Comparison of ENCODE assay signal across 16 mouse cellular contexts in the genomic region with DNA sequence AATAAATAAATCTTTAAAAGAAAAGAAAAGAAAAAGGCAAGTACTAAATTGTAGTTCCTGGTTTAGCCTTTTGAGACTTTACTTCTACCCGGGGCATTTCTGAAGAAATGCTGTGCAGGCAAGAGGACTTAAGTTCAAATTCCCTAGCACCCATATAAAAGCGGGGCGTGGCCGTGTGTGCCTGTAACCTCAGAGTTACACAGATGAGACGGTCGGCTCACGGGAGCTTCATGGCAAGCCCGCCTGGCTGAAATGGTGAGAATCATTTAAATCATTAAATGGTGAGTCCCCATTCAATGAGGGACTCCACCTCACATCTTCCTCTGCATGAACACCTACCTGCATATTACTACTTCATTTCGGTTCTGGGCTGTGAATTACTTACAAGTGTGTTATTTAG. TPM values are rescaled to one million over a fixed set of nuclear protein-coding genes. Genes with fewer than 3 reads are reported as not detected.
DNase-seq lines count a peak whose midpoint lies in the region; ATAC-seq and TF ChIP-seq lines count a peak whose summit lies in the region.
"Had no signal": no experiment of that assay in that cellular context is flagged by ENCODE, and none has a peak within 500 bp of the region (broad histone marks: within the 10 kb centered on the region; RNA-seq: fewer than 3 reads in every experiment).

No protein-coding gene starts in this region.

- ATAC-seq in hindbrain, embryonic 16.5 days: 0 out of 2 replicates have a peak, but pooled peaks have one; percentile 17
- no peak for ATAC-seq in hindbrain, embryonic 11.5 days (ENCODE audit: low FRiP score)
- ATAC-seq in common myeloid progenitor, adult 5-6 weeks (replicated peaks; ENCODE audit: low read depth, poor library complexity, severe bottlenecking): peak; percentile 6; the same call in 1 of the 2 replicates
- no peak for ATAC-seq in intestine, postnatal 0 days
- no peak for ATAC-seq in midbrain, embryonic 14.5 days (ENCODE audit: low FRiP score, low TSS enrichment)
- ATAC-seq: activated CD4-positive, CD25-positive, alpha-beta regulatory T cell, adult 4 months; inflammation-experienced regulatory T-cells, adult 6 months had no signal

- H3K79me2 ChIP-seq in heart, adult 2 months (replicated peaks; ENCODE audit: control insufficient read depth, insufficient read depth, low read length): no peaks in the 10 kb centered on the region

- TF ChIP-seq POLR2A in heart, adult 2 months (IDR thresholded peaks at IDR 0.05; ENCODE audit: insufficient read depth, low read depth, low read length): no peak

- TF ChIP-seq CTCF in intestine, postnatal 0 days (IDR thresholded peaks at IDR 0.05; ENCODE audit: low read depth): no peak
- no peak for TF ChIP-seq CTCF in left cerebral cortex, adult 2 months (IDR thresholded peaks at IDR 0.05)
- TF ChIP-seq CTCF in heart, adult 2 months (IDR thresholded peaks at IDR 0.05): no peak

- H3K9ac ChIP-seq in hindbrain, embryonic 16.5 days (ENCODE audit: low read depth, low read length): no peak overlapping the region
- no peak overlapping the region for H3K9ac ChIP-seq in hindbrain, embryonic 11.5 days (ENCODE audit: low read depth, low read length)
- H3K9ac ChIP-seq in intestine, postnatal 0 days (ENCODE audit: low read depth, low read length): no peak overlapping the region
- H3K9ac ChIP-seq in midbrain, embryonic 14.5 days (replicated peaks; ENCODE audit: low read length): no peak overlapping the region
- H3K9ac ChIP-seq in heart, adult 2 months (ENCODE audit: low read depth, low read length): no peak overlapping the region
- H3K9ac ChIP-seq: heart, embryonic 15.5 days; hindbrain, embryonic 15.5 days had no signal

- no peaks in the 10 kb centered on the region for H3K4me1 ChIP-seq in hindbrain, embryonic 16.5 days (ENCODE audit: control insufficient read depth, insufficient read depth, low read depth, low read length)
- H3K4me1 ChIP-seq in hindbrain, embryonic 11.5 days (replicated peaks; ENCODE audit: control insufficient read depth, insufficient read depth, low read length): no peaks in the 10 kb centered on the region
- no peaks in the 10 kb centered on the region for H3K4me1 ChIP-seq in intestine, postnatal 0 days (replicated peaks; ENCODE audit: control insufficient read depth, insufficient read depth, low read length)
- H3K4me1 ChIP-seq in midbrain, embryonic 14.5 days (ENCODE audit: control insufficient read depth, insufficient read depth, low read length): no peaks in the 10 kb centered on the region
- H3K4me1 ChIP-seq in heart, adult 2 months (ENCODE audit: control insufficient read depth, insufficient read depth, low read length): peaks cover 6% of the 10 kb centered on the region; the same call in 1 of the 2 replicates
- H3K4me1 ChIP-seq: embryonic facial prominence, embryonic 10.5 days; forebrain, embryonic 10.5 days; heart, embryonic 15.5 days; hindbrain, embryonic 10.5 days; hindbrain, embryonic 15.5 days had no signal

- H3K9me3 ChIP-seq in hindbrain, embryonic 16.5 days (ENCODE audit: control insufficient read depth, low read length): no peaks in the 10 kb centered on the region
- no peaks in the 10 kb centered on the region for H3K9me3 ChIP-seq in hindbrain, embryonic 11.5 days (ENCODE audit: control insufficient read depth, low read length)
- no peaks in the 10 kb centered on the region for H3K9me3 ChIP-seq in intestine, postnatal 0 days (ENCODE audit: control insufficient read depth)
- no peaks in the 10 kb centered on the region for H3K9me3 ChIP-seq in midbrain, embryonic 14.5 days (ENCODE audit: control insufficient read depth, low read length)
- H3K9me3 ChIP-seq: embryonic facial prominence, embryonic 10.5 days; forebrain, embryonic 10.5 days; heart, embryonic 15.5 days; hindbrain, embryonic 10.5 days; hindbrain, embryonic 15.5 days had no signal

- no peak overlapping the region for H3K4me2 ChIP-seq in hindbrain, embryonic 16.5 days (ENCODE audit: low read length)
- no peak overlapping the region for H3K4me2 ChIP-seq in hindbrain, embryonic 11.5 days (replicated peaks; ENCODE audit: low read depth, low read length)
- H3K4me2 ChIP-seq in intestine, postnatal 0 days (replicated peaks; ENCODE audit: low read depth): peak overlapping the region; percentile 46
- H3K4me2 ChIP-seq in midbrain, embryonic 14.5 days (ENCODE audit: low read length): no peak overlapping the region
- H3K4me2 ChIP-seq: heart, embryonic 11.5 days; heart, embryonic 15.5 days; hindbrain, embryonic 15.5 days had no signal

- no peaks in the 10 kb centered on the region for H3K27me3 ChIP-seq in hindbrain, embryonic 16.5 days (replicated peaks; ENCODE audit: control insufficient read depth, insufficient read depth, low read length)
- no peaks in the 10 kb centered on the region for H3K27me3 ChIP-seq in hindbrain, embryonic 11.5 days (ENCODE audit: control insufficient read depth, insufficient read depth, low read length)
- no peaks in the 10 kb centered on the region for H3K27me3 ChIP-seq in intestine, postnatal 0 days (replicated peaks; ENCODE audit: control insufficient read depth, insufficient read depth, low read length)
- H3K27me3 ChIP-seq in midbrain, embryonic 14.5 days (ENCODE audit: control insufficient read depth, insufficient read depth, low read length): no peaks in the 10 kb centered on the region
- no peaks in the 10 kb centered on the region for H3K27me3 ChIP-seq in heart, adult 2 months (ENCODE audit: control insufficient read depth, insufficient read depth, low read length)
- H3K27me3 ChIP-seq: heart, embryonic 15.5 days; hindbrain, embryonic 15.5 days had no signal

- no peak for DNase-seq in hindbrain, embryonic 11.5 days (ENCODE audit: low spot score)
- no peak for DNase-seq in midbrain, embryonic 14.5 days
- no peak for DNase-seq in left cerebral cortex, adult 2 months (ENCODE audit: extremely low spot score in 1 of 2, low spot score in 2 of 2)
- DNase-seq in heart, adult 2 months: no peak

- 61% methylated on average over 9 of the region's 9 CpGs for WGBS in hindbrain, embryonic 16.5 days
- WGBS in hindbrain, embryonic 11.5 days: 66% methylated on average over 9 of the region's 9 CpGs
- WGBS in intestine, postnatal 0 days: 37% methylated on average over 9 of the region's 9 CpGs
- WGBS in midbrain, embryonic 14.5 days: 60% methylated on average over 9 of the region's 9 CpGs
- 56% methylated on average over 9 of the region's 9 CpGs for WGBS in heart, adult 2 months

- no peak overlapping the region for H3K4me3 ChIP-seq in hindbrain, embryonic 16.5 days (ENCODE audit: low read length)
- no peak overlapping the region for H3K4me3 ChIP-seq in hindbrain, embryonic 11.5 days (ENCODE audit: low read depth, low read length)
- H3K4me3 ChIP-seq in intestine, postnatal 0 days (ENCODE audit: low read depth, low read length): no peak overlapping the region
- no peak overlapping the region for H3K4me3 ChIP-seq in midbrain, embryonic 14.5 days (replicated peaks; ENCODE audit: low read depth, low read length)
- no peak overlapping the region for H3K4me3 ChIP-seq in left cerebral cortex, adult 2 months
- H3K4me3 ChIP-seq in heart, adult 2 months: no peak overlapping the region
- H3K4me3 ChIP-seq: embryonic facial prominence, embryonic 10.5 days; erythroblast, embryonic 14.5 days; forebrain, embryonic 10.5 days; heart, embryonic 15.5 days; hindbrain, embryonic 10.5 days; hindbrain, embryonic 15.5 days had no signal

- no peak for TF ChIP-seq EP300 in heart, adult 2 months (IDR thresholded peaks at IDR 0.05; ENCODE audit: insufficient read depth, low read depth, low read length)

- no peak overlapping the region for H3K27ac ChIP-seq in hindbrain, embryonic 16.5 days (ENCODE audit: low read depth, low read length)
- no peak overlapping the region for H3K27ac ChIP-seq in hindbrain, embryonic 11.5 days (ENCODE audit: low read depth, low read length)
- no peak overlapping the region for H3K27ac ChIP-seq in intestine, postnatal 0 days (ENCODE audit: low read depth, low read length)
- H3K27ac ChIP-seq in midbrain, embryonic 14.5 days (replicated peaks; ENCODE audit: low read depth, low read length): no peak overlapping the region
- H3K27ac ChIP-seq in left cerebral cortex, adult 2 months: no peak overlapping the region
- no peak overlapping the region for H3K27ac ChIP-seq in heart, adult 2 months
- H3K27ac ChIP-seq: embryonic facial prominence, embryonic 10.5 days; forebrain, embryonic 10.5 days; heart, embryonic 15.5 days; hindbrain, embryonic 10.5 days; hindbrain, embryonic 15.5 days had no signal

- H3K36me3 ChIP-seq in hindbrain, embryonic 16.5 days (ENCODE audit: control insufficient read depth, insufficient read depth, low read length): no peaks in the 10 kb centered on the region
- H3K36me3 ChIP-seq in hindbrain, embryonic 11.5 days (ENCODE audit: control insufficient read depth, insufficient read depth, low read length): no peaks in the 10 kb centered on the region
- no peaks in the 10 kb centered on the region for H3K36me3 ChIP-seq in intestine, postnatal 0 days (ENCODE audit: control insufficient read depth, insufficient read depth)
- H3K36me3 ChIP-seq in midbrain, embryonic 14.5 days (ENCODE audit: control insufficient read depth, insufficient read depth, low read length): no peaks in the 10 kb centered on the region
- no peaks in the 10 kb centered on the region for H3K36me3 ChIP-seq in heart, adult 2 months (ENCODE audit: control insufficient read depth, insufficient read depth, low read length)
- H3K36me3 ChIP-seq: embryonic facial prominence, embryonic 10.5 days; forebrain, embryonic 10.5 days; heart, embryonic 15.5 days; hindbrain, embryonic 10.5 days; hindbrain, embryonic 15.5 days had no signal

- intact Hi-C loops in left cerebral cortex, adult 2 months (cut with DNase I): loop anchor here (2.0 to 10.0 kb wide), 5 partner anchors 127 to 855 kb away; no protein-coding TSS in a partner anchor
- intact Hi-C loops in heart, adult 2 months (cut with DNase I): loop anchor here (1.0 to 5.0 kb wide), 7 partner anchors 33 to 468 kb away; a partner anchor contains a TSS

RNA-seq across cellular contexts. Expression of a gene that starts 25.5 kb away (rescaled TPM):
- 6.2 and 6.9 TPM in 2 replicates for polyA plus RNA-seq in hindbrain, embryonic 16.5 days (2015; fragmentation: Nextera tagmentation; extraction: Ambion mirVana)
- 12.3 and 16.8 TPM in 2 replicates for polyA plus RNA-seq in hindbrain, embryonic 11.5 days (2014; fragmentation: Nextera tagmentation; extraction: Ambion mirVana)
- 112 and 118 TPM in 2 replicates for total RNA-seq in common myeloid progenitor, adult 5-6 weeks (2017)
- polyA plus RNA-seq in intestine, postnatal 0 days (2015; fragmentation: Nextera tagmentation; extraction: Ambion mirVana): 39.1 and 51.0 TPM in 2 replicates
- polyA plus RNA-seq in midbrain, embryonic 14.5 days (2014; fragmentation: Nextera tagmentation; extraction: Ambion mirVana): 2.5 and 4.6 TPM in 2 replicates
- 1 to 10 TPM; 1.8 to 2.9 TPM for total RNA-seq in left cerebral cortex, adult 2 months (2021)
- 1 to 10 TPM; 6.3 to 8.0 TPM for total RNA-seq in heart, adult 2 months (2021)
- 2.0 and 3.8 TPM in 2 replicates for polyA plus RNA-seq in heart, adult 2 months (2012; rRNA removed)

RNA-seq across cellular contexts. Expression of a gene that starts 58.4 kb away (rescaled TPM):
- 16.3 and 16.8 TPM in 2 replicates for polyA plus RNA-seq in hindbrain, embryonic 16.5 days (2015; fragmentation: Nextera tagmentation; extraction: Ambion mirVana)
- 23.5 and 27.7 TPM in 2 replicates for polyA plus RNA-seq in hindbrain, embryonic 11.5 days (2014; fragmentation: Nextera tagmentation; extraction: Ambion mirVana)
- total RNA-seq in common myeloid progenitor, adult 5-6 weeks (2017): 80.7 and 80.8 TPM in 2 replicates
- 28.9 and 33.7 TPM in 2 replicates for polyA plus RNA-seq in intestine, postnatal 0 days (2015; fragmentation: Nextera tagmentation; extraction: Ambion mirVana)
- 11.5 and 16.4 TPM in 2 replicates for polyA plus RNA-seq in midbrain, embryonic 14.5 days (2014; fragmentation: Nextera tagmentation; extraction: Ambion mirVana)
- total RNA-seq in left cerebral cortex, adult 2 months (2021): 10 to 100 TPM; 25.1 to 30.1 TPM
- 10 to 100 TPM; 50.2 to 63.0 TPM for total RNA-seq in heart, adult 2 months (2021)
- 21.7 and 39.1 TPM in 2 replicates for polyA plus RNA-seq in heart, adult 2 months (2012; rRNA removed)

Comparison
In these comparisons a context has a peak if more than half of its experiments do, and no peak if none do; other contexts are left out.
1. ATAC-seq: peak in hindbrain, embryonic 16.5 days (single experiment) and common myeloid progenitor, adult 5-6 weeks (single experiment); none in hindbrain, embryonic 11.5 days (single experiment), intestine, postnatal 0 days (single experiment) and midbrain, embryonic 14.5 days (single experiment).